Mouse (Mus musculus) kidney, embryonic 15.5 days (tissue): ENCODE results near the gene 2010315B03Rik. TPM values are rescaled to one million over a fixed set of nuclear protein-coding genes. Genes with fewer than 3 reads are reported as not detected.
"Not testable (repeated sequence)": the region's sequence is repeated elsewhere in the genome, so short reads cannot be mapped to it uniquely, and the experiment has no call there.

Source experiments
- ATAC-seq: fragments of 200-750 bp; cut with Nextera tagmentation; replicated peaks from 2 replicates; pipeline ENCODE4 v1.8.0; 2017; ENCODE audit warnings: moderate TSS enrichment; ENCODE audit not compliant: low FRiP score
- H3K27ac ChIP-seq: fragments of 300-500 bp; sonication (generic); 2 replicates; pipeline ENCODE4 v1.5.1; 2015; ENCODE audit warnings: mild to moderate bottlenecking, inconsistent platforms
- H3K27me3 ChIP-seq: fragments of 300-500 bp; sonication (generic); 2 replicates; pipeline ENCODE4 v1.6.1; 2015; ENCODE audit warnings: inconsistent platforms
- H3K36me3 ChIP-seq: fragments of 300-500 bp; sonication (generic); 2 replicates; pipeline ENCODE4 v1.6.1; 2015; ENCODE audit warnings: inconsistent platforms
- H3K4me1 ChIP-seq: fragments of 300-500 bp; sonication (generic); 2 replicates; pipeline ENCODE4 v1.6.1; 2015; ENCODE audit warnings: inconsistent platforms
- H3K4me2 ChIP-seq: fragments of 300-500 bp; sonication (generic); 2 replicates; pipeline ENCODE4 v1.6.1; 2015; ENCODE audit warnings: moderate library complexity, mild to moderate bottlenecking, inconsistent platforms
- H3K4me3 ChIP-seq: fragments of 300-500 bp; sonication (generic); replicated peaks from 2 replicates; pipeline ENCODE4 v1.5.1; 2015; ENCODE audit warnings: mild to moderate bottlenecking, inconsistent platforms
- H3K9ac ChIP-seq: fragments of 300-500 bp; sonication (generic); 2 replicates; pipeline ENCODE4 v1.6.1; 2015; ENCODE audit warnings: mild to moderate bottlenecking, inconsistent platforms
- H3K9me3 ChIP-seq: fragments of 300-500 bp; sonication (generic); replicated peaks from 2 replicates; pipeline ENCODE4 v1.6.1; 2016; ENCODE audit warnings: inconsistent platforms
- WGBS: fragments of 180-500 bp; shearing (Covaris S2); methylation state at CpG from one replicate; pipeline ENCODE4 v1.1.7; 2015; ENCODE audit warnings: mixed read lengths; 5-methylcytosine and 5-hydroxymethylcytosine counted together
- polyA plus RNA-seq: library from polyadenylated mRNA; unstranded; fragments of >200 nt; fragmentation: Nextera tagmentation; extraction: Ambion mirVana; gene quantifications from 2 replicates; pipeline ENCODE4 v1.2.1, GENCODE M21; 2015

The 2010315B03Rik gene
- polyA plus RNA-seq, 1 experiment from 2014 or later = 11.2 TPM

- no peak overlapping the region for H3K27ac ChIP-seq
- no peak overlapping the region for H3K4me3 ChIP-seq
- H3K9ac ChIP-seq = no peak overlapping the region
- no peaks in the 10 kb centered on the region for H3K4me1 ChIP-seq
- ATAC-seq = no peak
- H3K4me2 ChIP-seq = no peak overlapping the region
- no peaks in the 10 kb centered on the region for H3K36me3 ChIP-seq
- H3K9me3 ChIP-seq = no peaks in the 10 kb centered on the region
- H3K27me3 ChIP-seq = no peaks in the 10 kb centered on the region
- 83% methylated on average over 4 of the region's 4 CpGs for WGBS
Observed at GRCm38 (mm10) chr9:124262987-124263717, 49.3 kb downstream of the 2010315B03Rik start.

GRCm38 (mm10) chr9:124258067-124258556 lies 54.4 kb downstream of the 2010315B03Rik start:
- ATAC-seq = no peak
- no peak overlapping the region for H3K4me3 ChIP-seq
- 72% methylated on average over 4 of the region's 4 CpGs for WGBS
- no peaks in the 10 kb centered on the region for H3K36me3 ChIP-seq
- H3K4me2 ChIP-seq = no peak overlapping the region
- H3K27ac ChIP-seq = no peak overlapping the region
- H3K9me3 ChIP-seq = peaks cover 12% of the 10 kb centered on the region
- no peaks in the 10 kb centered on the region for H3K27me3 ChIP-seq
- no peaks in the 10 kb centered on the region for H3K4me1 ChIP-seq
- H3K9ac ChIP-seq = no peak overlapping the region

GRCm38 (mm10) chr9:124257200-124258066 lies 55.1 kb downstream of the 2010315B03Rik start:
- no peaks in the 10 kb centered on the region for H3K36me3 ChIP-seq
- H3K9ac ChIP-seq = no peak overlapping the region
- H3K4me3 ChIP-seq = no peak overlapping the region
- no peak overlapping the region for H3K4me2 ChIP-seq
- WGBS = 44% methylated on average over 1 of the region's 1 CpGs
- no peaks in the 10 kb centered on the region for H3K27me3 ChIP-seq
- peak; percentile 79 for ATAC-seq
- peaks cover 12% of the 10 kb centered on the region for H3K9me3 ChIP-seq
- no peak overlapping the region for H3K27ac ChIP-seq
- no peaks in the 10 kb centered on the region for H3K4me1 ChIP-seq

- H3K9me3 ChIP-seq = peaks cover 12% of the 10 kb centered on the region
- H3K36me3 ChIP-seq, H3K9ac ChIP-seq, H3K27ac ChIP-seq, H3K27me3 ChIP-seq, H3K4me2 ChIP-seq, H3K4me3 ChIP-seq, H3K4me1 ChIP-seq: not testable (repeated sequence)
- WGBS = 14% methylated on average over 1 of the region's 1 CpGs
- ATAC-seq = peak; percentile 67; the same call in 1 of the 2 replicates
Observed at GRCm38 (mm10) chr9:124256271-124257199, 56.0 kb downstream of the 2010315B03Rik start.

- peaks cover 4% of the 10 kb centered on the region for H3K9me3 ChIP-seq
- ATAC-seq = no peak
- H3K36me3 ChIP-seq = no peaks in the 10 kb centered on the region
- H3K27me3 ChIP-seq = no peaks in the 10 kb centered on the region
- no peaks in the 10 kb centered on the region for H3K4me1 ChIP-seq
- no peak overlapping the region for H3K4me2 ChIP-seq
- no peak overlapping the region for H3K4me3 ChIP-seq
- no peak overlapping the region for H3K27ac ChIP-seq
- no peak overlapping the region for H3K9ac ChIP-seq
Observed at GRCm38 (mm10) chr9:124251438-124251837, 61.1 kb downstream of the 2010315B03Rik start.

Other genes with a start within 250 kb of the 2010315B03Rik start
- gene Ccr2, start 210.7 kb downstream of the 2010315B03Rik start, polyA plus RNA-seq = 2.2 and 2.6 TPM in 2 replicates
- 0.18 and 0.65 TPM in 2 replicates for gene Ccr5, start 191.2 kb downstream of the 2010315B03Rik start, polyA plus RNA-seq
- 130 and 150 TPM in 2 replicates for gene Ppp2r3d, start 164.2 kb upstream of the 2010315B03Rik start, polyA plus RNA-seq
- not detected in 2 replicates for gene Gm21836, start 181.1 kb upstream of the 2010315B03Rik start, polyA plus RNA-seq